Mouse (Mus musculus) intestine, embryonic 14.5 days (tissue): ENCODE measurements around the gene Hebp1. TPM values are rescaled to one million over a fixed set of nuclear protein-coding genes. Genes with fewer than 3 reads are reported as not detected.

ENCODE experiments used
- polyA plus RNA-seq: library from polyadenylated mRNA; unstranded; fragments of >200 nt; fragmentation: Nextera tagmentation; extraction: Ambion mirVana; gene quantifications from 2 replicates; pipeline ENCODE4 v1.2.1, GENCODE M21; 2014

The Hebp1 gene
- polyA plus RNA-seq, 1 experiment from 2014 or later: 14.7 TPM

Other genes starting within 250 kb of the Hebp1 start
- 3.2 and 3.9 TPM in 2 replicates for gene Apold1, start 216.3 kb downstream of the Hebp1 start, polyA plus RNA-seq
- 103 and 115 TPM in 2 replicates for gene Ddx47, start 186.4 kb downstream of the Hebp1 start, polyA plus RNA-seq
- 9.1 and 9.3 TPM in 2 replicates for gene Gprc5a, start 132.4 kb downstream of the Hebp1 start, polyA plus RNA-seq
- not detected in 2 replicates for gene Gprc5d, start 79.7 kb downstream of the Hebp1 start, polyA plus RNA-seq
- 40.8 and 42.4 TPM in 2 replicates for gene Fam234b, start within 50 bp of the Hebp1 start, polyA plus RNA-seq
- 0.70 and 1.6 TPM in 2 replicates for gene Gsg1, start 56.3 kb upstream of the Hebp1 start, polyA plus RNA-seq
- gene Pbp2, start 112.4 kb upstream of the Hebp1 start, polyA plus RNA-seq: 0.13 and 0.32 TPM in 2 replicates
- gene Emp1, start 164.5 kb upstream of the Hebp1 start, polyA plus RNA-seq: 12.7 and 15.2 TPM in 2 replicates